Mouse (Mus musculus) CD8-positive naive resting alpha-beta T cell, adult 2 months (primary cell): ENCODE data around the gene Gm13288.
A peak's percentile ranks its signal among the peaks of the same experiment; 100 is the strongest.
"Not testable (repeated sequence)": the region's sequence is repeated elsewhere in the genome, so short reads cannot be mapped to it uniquely, and the experiment has no call there.

ENCODE experiments used
- DNase-seq, 2 experiments: peaks; one replicate each; pipeline ENCODE4 v3.0.0; 2022; ENCODE audit warnings: low read depth in 2 of 2, low spot score in 2 of 2

Gene Gm13288

GRCm38 (mm10) chr4:88805231-88805630, at the start of gene Gm13288:
TSS of gene Gm13288 (plus strand) at chr4:88805531.
- DNase-seq: not testable (repeated sequence)

DNA sequence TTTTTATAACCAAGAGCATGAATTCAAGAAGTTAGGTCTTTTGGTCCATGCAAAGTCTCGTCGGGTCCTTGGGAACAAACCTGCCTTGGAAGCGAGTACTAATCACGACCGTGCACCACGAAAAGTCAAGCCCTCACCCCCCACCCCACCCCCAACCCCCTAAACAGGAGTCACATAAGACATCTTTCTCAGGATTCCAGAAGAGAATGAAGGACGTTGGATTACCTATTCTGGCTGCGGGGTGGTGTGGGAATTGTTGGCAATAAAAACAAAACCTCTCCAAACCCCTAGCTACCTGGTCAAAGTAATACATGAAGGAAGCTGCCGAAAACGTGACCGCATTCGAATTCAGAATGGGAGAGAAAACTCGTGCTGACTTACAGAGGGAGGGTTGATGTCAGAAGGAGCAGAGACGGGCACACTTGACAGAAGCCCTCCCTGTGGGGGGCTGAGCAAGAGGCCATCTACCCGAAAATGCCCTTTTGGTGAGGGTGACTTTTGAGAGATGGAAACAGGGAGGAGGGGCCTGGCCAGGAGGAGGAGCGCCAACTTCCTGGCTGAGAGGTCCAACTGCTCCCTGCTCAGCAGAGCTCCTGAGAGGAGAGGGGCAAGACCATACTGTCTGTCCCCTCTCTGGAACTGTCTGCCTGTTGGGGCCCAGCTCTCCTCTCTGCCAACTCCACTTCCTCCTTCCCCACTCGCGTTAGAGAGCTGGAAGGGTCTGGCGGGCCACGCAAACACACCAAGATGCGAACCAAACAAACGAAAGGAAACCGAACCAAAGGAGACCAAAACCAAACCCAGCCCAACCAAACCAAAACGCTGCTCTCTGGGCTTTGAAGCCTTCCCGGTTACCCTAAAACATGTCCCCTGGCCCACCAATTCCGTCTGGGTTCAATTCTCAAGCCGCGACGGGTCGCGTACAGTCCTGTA, 48.5 kb upstream of the Gm13288 start:
- peak in 1 of 2 experiments; percentile 38 for DNase-seq

GRCm38 (mm10) chr4:88757628-88758031, 47.7 kb upstream of the Gm13288 start:
- peak; percentile 91 to 94 for DNase-seq

DNA sequence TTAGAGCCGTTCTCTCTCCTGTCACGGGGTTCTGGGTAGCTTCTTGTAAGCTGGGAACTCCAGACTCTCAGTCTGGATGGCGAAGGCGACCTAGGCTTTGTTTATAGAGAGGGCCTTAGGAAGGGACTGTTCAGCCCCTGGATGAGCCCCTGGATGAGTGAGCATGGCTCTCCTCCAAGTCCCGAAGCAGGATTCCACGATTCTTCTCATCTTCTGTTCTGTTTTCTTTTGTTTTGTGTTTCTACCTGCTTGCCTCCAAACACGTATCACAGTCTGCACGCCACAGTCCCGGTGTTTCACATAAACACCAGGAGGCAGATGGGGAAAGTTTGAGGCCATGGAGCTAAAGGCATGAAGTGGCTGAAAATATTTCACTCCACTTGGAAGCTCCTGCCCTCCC, 46.6 kb upstream of the Gm13288 start:
- not testable (repeated sequence) for DNase-seq

DNA sequence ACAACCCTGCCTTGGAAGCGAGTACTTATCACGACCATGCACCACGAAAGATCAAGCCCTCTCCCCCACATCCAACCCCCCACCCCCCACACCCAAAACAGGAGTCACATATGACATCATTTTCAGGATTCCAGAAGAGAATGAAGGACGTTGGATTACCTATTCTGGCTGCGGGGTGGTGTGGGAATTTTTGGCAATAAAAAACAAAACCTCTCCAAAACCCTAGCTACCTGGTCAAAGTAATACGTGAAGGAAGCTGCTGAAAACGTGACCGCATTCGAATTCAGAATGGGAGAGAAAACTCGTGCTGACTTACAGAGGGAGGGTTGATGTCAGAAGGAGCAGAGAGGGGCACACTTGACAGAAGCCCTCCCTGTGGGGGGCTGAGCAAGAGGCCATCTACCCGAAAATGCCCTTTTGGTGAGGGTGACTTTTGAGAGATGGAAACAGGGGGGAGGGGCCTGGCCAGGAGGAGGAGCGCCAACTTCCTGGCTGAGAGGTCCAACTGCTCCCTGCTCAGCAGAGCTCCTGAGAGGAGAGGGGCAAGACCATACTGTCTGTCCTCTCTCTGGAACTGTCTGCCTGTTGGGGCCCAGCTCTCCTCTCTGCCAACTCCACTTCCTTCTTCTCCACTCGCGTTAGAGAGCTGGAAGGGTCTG, 45.6 kb upstream of the Gm13288 start, which contains the start of gene Gm13283:
Gene Gm13283, plus strand, starts transcription at position 510 of the 659 bp plus-strand sequence.
- peak; percentile 40 to 43 for DNase-seq

- DNase-seq: peak; percentile 35 to 39
These were observed 44.9 kb upstream of the Gm13288 start for GRCm38 (mm10) chr4:88760431-88760830.

GRCm38 (mm10) chr4:88761776-88762175, 43.6 kb upstream of the Gm13288 start:
- DNase-seq: peak; percentile 82 to 85

DNA sequence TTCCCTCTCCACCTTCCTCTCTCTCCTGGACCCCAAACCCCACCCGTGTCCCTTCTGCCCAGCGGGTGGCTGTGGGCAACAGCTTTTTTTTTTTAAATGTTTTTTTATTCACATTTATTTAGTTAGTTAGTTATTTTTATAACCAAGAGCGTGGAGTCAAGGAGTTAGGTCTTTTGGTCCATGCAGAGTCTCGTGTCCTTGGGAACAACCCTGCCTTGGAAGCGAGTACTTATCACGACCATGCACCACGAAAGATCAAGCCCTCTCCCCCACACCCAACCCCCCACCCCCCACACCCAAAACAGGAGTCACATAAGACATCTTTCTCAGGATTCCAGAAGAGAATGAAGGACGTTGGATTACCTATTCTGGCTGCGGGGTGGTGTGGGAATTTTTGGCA, 43.0 kb upstream of the Gm13288 start:
- DNase-seq: not testable (repeated sequence)

DNA sequence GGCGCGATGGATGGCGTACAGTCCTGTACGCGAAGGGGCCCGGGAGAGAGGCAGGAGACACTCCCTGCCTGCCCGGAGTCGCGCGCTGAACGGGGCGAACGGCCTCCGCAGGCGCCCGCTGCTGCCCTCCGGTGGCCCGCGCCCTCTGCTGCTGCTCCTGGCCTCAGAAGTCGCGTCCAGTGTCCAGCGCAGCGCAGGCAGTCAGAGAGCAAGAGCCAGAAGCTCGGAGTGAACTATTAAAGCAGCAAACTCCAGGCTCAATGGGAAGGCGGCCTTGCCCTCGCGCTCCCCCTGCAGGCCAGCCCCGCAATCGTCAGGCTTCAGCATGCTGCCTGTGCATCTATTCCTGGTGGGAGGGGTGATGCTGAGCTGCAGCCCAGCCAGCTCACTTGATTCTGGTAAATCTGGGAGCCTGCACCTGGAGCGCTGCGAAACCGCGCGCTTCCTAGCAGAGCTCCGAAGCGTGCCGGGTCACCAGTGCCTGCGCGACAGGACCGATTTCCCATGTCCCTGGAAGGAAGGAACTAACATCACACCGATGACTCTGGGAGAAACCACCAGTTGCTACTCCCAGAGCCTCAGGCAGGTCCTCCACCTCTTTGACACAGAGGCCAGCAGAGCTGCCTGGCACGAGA, 41.8 kb upstream of the Gm13288 start:
- DNase-seq: not testable (repeated sequence)

GRCm38 (mm10) chr4:88773534-88773933, 31.8 kb upstream of the Gm13288 start, which contains the start of gene Gm13290:
TSS of gene Gm13290 (plus strand) at chr4:88773834.
- DNase-seq: not testable (repeated sequence)

GRCm38 (mm10) chr4:88776622-88777021, 28.7 kb upstream of the Gm13288 start, which contains the start of gene Gm13289:
TSS of gene Gm13289 (plus strand) at chr4:88776922.
- DNase-seq: not testable (repeated sequence)

DNA sequence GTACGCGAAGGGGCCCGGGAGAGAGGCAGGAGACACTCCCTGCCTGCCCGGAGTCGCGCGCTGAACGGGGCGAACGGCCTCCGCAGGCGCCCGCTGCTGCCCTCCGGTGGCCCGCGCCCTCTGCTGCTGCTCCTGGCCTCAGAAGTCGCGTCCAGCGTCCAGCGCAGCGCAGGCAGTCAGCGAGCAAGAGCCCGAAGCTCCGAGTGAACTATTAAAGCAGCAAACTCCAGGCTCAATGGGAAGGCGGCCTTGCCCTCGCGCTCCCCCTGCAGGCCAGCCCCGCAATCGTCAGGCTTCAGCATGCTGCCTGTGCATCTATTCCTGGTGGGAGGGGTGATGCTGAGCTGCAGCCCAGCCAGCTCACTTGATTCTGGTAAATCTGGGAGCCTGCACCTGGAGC, 25.8 kb upstream of the Gm13288 start, which contains the start of gene Gm13272:
Gene Gm13272, plus strand, starts transcription at position 301 of the 400 bp plus-strand sequence.
- DNase-seq: not testable (repeated sequence)

DNA sequence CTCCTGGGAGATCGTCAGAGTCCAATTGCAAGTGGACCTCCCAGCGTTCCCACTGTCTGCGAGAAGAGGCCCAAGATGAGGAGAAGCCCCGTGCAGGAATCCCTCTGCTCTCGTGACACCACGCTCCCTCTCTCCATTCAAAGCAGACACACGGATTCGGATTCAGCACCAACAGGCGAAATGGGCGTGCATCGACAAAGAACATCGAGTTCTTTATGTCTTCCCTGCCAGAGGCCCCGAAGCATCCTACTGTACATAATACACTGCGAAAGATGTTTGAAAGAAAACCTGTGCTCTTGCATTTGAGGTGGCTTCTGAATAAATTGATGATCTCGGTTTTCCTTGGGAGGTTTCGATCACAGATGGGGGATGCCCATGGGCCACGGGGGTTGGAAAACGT, 25.0 kb upstream of the Gm13288 start:
- not testable (repeated sequence) for DNase-seq

GRCm38 (mm10) chr4:88781831-88782230, 23.5 kb upstream of the Gm13288 start, which contains the start of gene Ifnz:
TSS of gene Ifnz (plus strand) at chr4:88782131.
- not testable (repeated sequence) for DNase-seq

- not testable (repeated sequence) for DNase-seq
These were observed 23.0 kb upstream of the Gm13288 start for GRCm38 (mm10) chr4:88782335-88782734.

DNA sequence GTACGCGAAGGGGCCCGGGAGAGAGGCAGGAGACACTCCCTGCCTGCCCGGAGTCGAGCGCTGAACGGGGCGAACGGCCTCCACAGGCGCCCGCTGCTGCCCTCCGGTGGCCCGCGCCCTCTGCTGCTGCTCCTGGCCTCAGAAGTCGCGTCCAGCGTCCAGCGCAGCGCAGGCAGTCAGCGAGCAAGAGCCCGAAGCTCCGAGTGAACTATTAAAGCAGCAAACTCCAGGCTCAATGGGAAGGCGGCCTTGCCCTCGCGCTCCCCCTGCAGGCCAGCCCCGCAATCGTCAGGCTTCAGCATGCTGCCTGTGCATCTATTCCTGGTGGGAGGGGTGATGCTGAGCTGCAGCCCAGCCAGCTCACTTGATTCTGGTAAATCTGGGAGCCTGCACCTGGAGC, 19.9 kb upstream of the Gm13288 start, which contains the start of gene Gm13276:
Gene Gm13276, plus strand, starts transcription at position 301 of the 400 bp plus-strand sequence.
- not testable (repeated sequence) for DNase-seq

DNA sequence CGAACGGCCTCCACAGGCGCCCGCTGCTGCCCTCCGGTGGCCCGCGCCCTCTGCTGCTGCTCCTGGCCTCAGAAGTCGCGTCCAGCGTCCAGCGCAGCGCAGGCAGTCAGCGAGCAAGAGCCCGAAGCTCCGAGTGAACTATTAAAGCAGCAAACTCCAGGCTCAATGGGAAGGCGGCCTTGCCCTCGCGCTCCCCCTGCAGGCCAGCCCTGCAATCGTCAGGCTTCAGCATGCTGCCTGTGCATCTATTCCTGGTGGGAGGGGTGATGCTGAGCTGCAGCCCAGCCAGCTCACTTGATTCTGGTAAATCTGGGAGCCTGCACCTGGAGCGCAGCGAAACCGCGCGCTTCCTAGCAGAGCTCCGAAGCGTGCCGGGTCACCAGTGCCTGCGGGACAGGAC, 16.9 kb upstream of the Gm13288 start, which contains the start of gene Gm13277:
Gene Gm13277, plus strand, starts transcription at position 231 of the 400 bp plus-strand sequence.
- DNase-seq: peak; percentile 54 to 61

DNA sequence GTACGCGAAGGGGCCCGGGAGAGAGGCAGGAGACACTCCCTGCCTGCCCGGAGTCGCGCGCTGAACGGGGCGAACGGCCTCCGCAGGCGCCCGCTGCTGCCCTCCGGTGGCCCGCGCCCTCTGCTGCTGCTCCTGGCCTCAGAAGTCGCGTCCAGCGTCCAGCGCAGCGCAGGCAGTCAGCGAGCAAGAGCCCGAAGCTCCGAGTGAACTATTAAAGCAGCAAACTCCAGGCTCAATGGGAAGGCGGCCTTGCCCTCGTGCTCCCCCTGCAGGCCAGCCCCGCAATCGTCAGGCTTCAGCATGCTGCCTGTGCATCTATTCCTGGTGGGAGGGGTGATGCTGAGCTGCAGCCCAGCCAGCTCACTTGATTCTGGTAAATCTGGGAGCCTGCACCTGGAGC, 14.1 kb upstream of the Gm13288 start, which contains the start of gene Gm13278:
Gene Gm13278, plus strand, starts transcription at position 301 of the 400 bp plus-strand sequence.
- not testable (repeated sequence) for DNase-seq

DNA sequence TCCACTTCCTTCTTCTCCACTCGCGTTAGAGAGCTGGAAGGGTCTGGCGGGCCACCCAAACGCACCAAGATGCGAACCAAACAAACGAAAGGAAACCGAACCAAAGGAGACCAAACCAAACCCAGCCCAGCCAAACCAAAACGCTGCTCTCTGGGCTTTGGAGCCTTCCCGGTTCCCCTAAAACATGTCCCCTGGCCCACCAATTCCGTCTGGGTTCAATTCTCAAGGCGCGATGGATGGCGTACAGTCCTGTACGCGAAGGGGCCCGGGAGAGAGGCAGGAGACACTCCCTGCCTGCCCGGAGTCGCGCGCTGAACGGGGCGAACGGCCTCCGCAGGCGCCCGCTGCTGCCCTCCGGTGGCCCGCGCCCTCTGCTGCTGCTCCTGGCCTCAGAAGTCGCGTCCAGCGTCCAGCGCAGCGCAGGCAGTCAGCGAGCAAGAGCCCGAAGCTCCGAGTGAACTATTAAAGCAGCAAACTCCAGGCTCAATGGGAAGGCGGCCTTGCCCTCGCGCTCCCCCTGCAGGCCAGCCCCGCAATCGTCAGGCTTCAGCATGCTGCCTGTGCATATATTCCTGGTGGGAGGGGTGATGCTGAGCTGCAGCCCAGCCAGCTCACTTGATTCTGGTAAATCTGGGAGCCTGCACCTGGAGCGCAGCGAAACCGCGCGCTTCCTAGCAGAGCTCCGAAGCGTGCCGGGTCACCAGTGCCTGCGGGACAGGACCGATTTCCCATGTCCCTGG, 11.2 kb upstream of the Gm13288 start, which contains the start of gene Gm13275:
Gene Gm13275, plus strand, starts transcription at position 552 of the 740 bp plus-strand sequence.
- peak; percentile 79 to 86 for DNase-seq

- DNase-seq: not testable (repeated sequence)
These were observed 8.2 kb upstream of the Gm13288 start, which contains the start of gene Gm13279 for GRCm38 (mm10) chr4:88797097-88797496. TSS of gene Gm13279 (plus strand) at chr4:88797397.
